Mouse (Mus musculus): ENCODE results near the gene Diablo. TPM values are rescaled to one million over a fixed set of nuclear protein-coding genes. Genes with fewer than 3 reads are reported as not detected.
"Not testable (repeated sequence)": the region's sequence is repeated elsewhere in the genome, so short reads cannot be mapped to it uniquely, and the experiment has no call there.

The Diablo gene
- polyA plus RNA-seq, 1 experiment = 64.2 TPM

DNA sequence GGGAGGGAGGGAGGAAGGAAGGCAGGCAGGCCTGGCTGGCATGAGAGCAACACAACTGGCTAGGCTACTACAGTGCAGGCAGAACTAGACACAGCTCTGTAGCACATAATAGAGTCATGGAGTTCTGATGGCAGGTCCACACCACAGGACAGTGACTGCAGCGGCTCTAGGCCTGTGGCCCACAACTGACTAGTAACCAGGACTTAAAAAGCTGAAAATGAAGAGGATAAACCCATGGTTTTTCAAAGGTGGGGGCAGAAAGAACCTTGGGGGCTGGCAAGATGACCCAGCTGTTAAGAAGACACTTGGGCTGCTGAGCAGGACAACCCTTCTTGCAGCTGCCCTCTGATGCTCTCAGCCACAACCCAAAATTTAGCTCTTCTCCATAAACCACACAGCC is 2.4 kb downstream of the Diablo start:
- no peaks in the 10 kb centered on the region for H3K36me3 ChIP-seq (ENCODE audit: control insufficient read depth, insufficient read depth, low read length)
- WGBS = 92% methylated on average over 1 of the region's 1 CpGs
- no peaks in the 10 kb centered on the region for H3K4me1 ChIP-seq (ENCODE audit: control insufficient read depth, insufficient read depth, low read length)
- no peak for DNase-seq
- TF ChIP-seq CTCF (conservative IDR thresholded peaks at IDR 0.05; ENCODE audit: insufficient read depth, insufficient read length, low read depth, low read length) = no peak
- TF ChIP-seq POLR2A (IDR thresholded peaks at IDR 0.05; ENCODE audit: low read depth, low read length) = no peak
- H3K27ac ChIP-seq (ENCODE audit: insufficient read depth, low read depth, low read length) = no peak overlapping the region
- no peaks in the 10 kb centered on the region for H3K27me3 ChIP-seq (replicated peaks; ENCODE audit: control insufficient read depth, insufficient read depth, low read length)
- H3K4me3 ChIP-seq (ENCODE audit: insufficient read depth, low read depth, low read length) = no peak overlapping the region

DNA sequence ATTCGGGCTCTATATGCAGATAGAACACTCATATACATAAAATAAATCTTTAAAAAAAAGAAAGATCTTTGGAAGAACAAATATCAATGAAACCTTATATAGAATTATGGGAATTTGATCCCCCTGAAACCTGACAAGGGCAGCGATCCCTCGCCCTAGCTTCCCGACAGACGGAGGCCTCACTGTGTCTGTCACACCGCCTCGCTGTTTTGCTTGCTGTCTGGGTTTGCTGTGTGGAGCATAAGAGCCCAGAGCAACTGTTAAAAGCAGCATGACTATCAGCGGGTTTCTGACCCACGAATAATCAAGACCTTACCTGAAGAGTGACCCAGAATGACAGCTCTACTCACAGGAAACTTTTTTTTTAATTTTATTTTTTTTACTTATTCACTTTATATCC is 3.3 kb downstream of the Diablo start:
- Histone ChIP-seq H3K36me3 (ENCODE audit: control insufficient read depth, insufficient read depth, low read length) (no peaks in the 10 kb centered on the region), H3K4me1 (ENCODE audit: control insufficient read depth, insufficient read depth, low read length) (no peaks in the 10 kb centered on the region), H3K4me3 (ENCODE audit: insufficient read depth, low read depth, low read length) (no peak overlapping the region), H3K27me3 (replicated peaks; ENCODE audit: control insufficient read depth, insufficient read depth, low read length) (no peaks in the 10 kb centered on the region), H3K27ac (ENCODE audit: insufficient read depth, low read depth, low read length) (no peak overlapping the region)
- TF ChIP-seq CTCF (conservative IDR thresholded peaks at IDR 0.05; ENCODE audit: insufficient read depth, insufficient read length, low read depth, low read length) (no peak), POLR2A (IDR thresholded peaks at IDR 0.05; ENCODE audit: low read depth, low read length) (no peak)
- no peak for DNase-seq
- WGBS = 75% methylated on average over 9 of the region's 9 CpGs

DNA sequence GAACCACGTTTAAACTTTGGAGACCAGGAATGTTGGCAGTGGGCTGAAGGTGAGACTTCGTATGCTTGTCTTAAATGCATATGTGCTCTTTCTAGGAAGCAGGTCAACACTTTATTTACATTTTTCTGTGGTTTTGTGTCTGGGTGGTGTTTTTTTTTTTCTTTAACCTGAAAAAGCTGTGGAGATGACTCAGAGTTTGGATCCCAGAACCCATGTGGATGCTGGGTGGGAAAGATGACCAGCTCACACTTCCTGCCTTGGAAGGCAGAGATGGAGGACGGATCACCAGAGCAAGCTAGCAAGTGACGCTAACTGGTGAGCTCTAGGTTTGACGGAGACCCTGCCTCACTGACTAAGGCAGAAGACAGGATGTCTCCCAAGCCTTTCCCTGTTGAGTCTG is 9.1 kb downstream of the Diablo start:
- H3K36me3 ChIP-seq (ENCODE audit: control insufficient read depth, insufficient read depth, low read length) = no peaks in the 10 kb centered on the region
- no peaks in the 10 kb centered on the region for H3K4me1 ChIP-seq (ENCODE audit: control insufficient read depth, insufficient read depth, low read length)
- DNase-seq = no peak
- 87% methylated on average over 5 of the region's 5 CpGs for WGBS
- no peak overlapping the region for H3K4me3 ChIP-seq (ENCODE audit: insufficient read depth, low read depth, low read length)
- TF ChIP-seq POLR2A (IDR thresholded peaks at IDR 0.05; ENCODE audit: low read depth, low read length) = no peak
- no peak for TF ChIP-seq CTCF (conservative IDR thresholded peaks at IDR 0.05; ENCODE audit: insufficient read depth, insufficient read length, low read depth, low read length)
- H3K27me3 ChIP-seq (replicated peaks; ENCODE audit: control insufficient read depth, insufficient read depth, low read length) = no peaks in the 10 kb centered on the region
- no peak overlapping the region for H3K27ac ChIP-seq (ENCODE audit: insufficient read depth, low read depth, low read length)

DNA sequence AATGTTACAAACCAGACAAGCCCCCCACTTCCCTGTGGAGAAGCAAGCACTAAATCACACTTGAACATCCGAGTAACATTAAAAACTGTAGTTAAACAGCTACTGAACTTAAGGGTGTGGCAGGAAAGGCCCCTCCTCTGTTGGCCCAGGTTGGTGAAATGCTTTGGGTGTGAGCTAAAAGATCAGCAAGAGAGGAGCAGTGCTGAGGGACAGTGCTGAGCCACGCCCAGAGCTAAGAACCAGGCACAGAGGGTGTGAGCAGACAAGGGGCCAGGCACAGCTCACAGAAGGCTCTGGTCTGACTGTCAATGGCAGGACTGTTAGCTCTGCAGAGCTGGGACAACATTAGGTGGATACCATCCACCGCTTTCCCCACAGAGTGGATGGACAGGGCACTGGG is 11.9 kb downstream of the Diablo start:
- 63% methylated on average over 3 of the region's 3 CpGs for WGBS
- Histone ChIP-seq H3K4me1 (ENCODE audit: control insufficient read depth, insufficient read depth, low read length) (no peaks in the 10 kb centered on the region; the same call in 1 of the 2 replicates), H3K27me3 (replicated peaks; ENCODE audit: control insufficient read depth, insufficient read depth, low read length) (no peaks in the 10 kb centered on the region), H3K27ac (ENCODE audit: insufficient read depth, low read depth, low read length) (no peak overlapping the region), H3K4me3 (ENCODE audit: insufficient read depth, low read depth, low read length) (no peak overlapping the region), H3K36me3 (ENCODE audit: control insufficient read depth, insufficient read depth, low read length) (no peaks in the 10 kb centered on the region)
- TF ChIP-seq CTCF (conservative IDR thresholded peaks at IDR 0.05; ENCODE audit: insufficient read depth, insufficient read length, low read depth, low read length) (no peak), POLR2A (IDR thresholded peaks at IDR 0.05; ENCODE audit: low read depth, low read length) (no peak)
- no peak for DNase-seq

DNA sequence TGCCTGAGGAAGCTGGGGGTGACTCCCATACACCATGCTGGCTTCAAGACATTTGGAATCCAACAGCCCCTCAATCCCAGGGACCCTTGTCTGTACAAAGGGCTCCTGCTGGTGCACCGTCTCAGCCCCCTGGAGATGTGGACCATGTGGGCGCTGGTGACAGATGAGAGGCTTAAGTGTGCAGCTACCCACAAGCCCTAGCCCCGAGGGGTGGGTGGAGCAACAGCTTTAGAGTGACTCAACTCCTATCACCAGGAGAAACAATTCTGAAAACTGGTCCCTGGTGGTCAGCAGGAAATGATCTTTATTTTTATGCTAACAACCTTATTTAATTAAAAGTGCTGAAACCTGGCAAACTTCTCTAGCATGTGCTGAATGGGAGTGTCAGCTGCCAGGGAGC is 12.6 kb downstream of the Diablo start:
- H3K36me3 ChIP-seq (ENCODE audit: control insufficient read depth, insufficient read depth, low read length); H3K4me1 ChIP-seq (ENCODE audit: control insufficient read depth, insufficient read depth, low read length); DNase-seq; H3K27me3 ChIP-seq (replicated peaks; ENCODE audit: control insufficient read depth, insufficient read depth, low read length); H3K4me3 ChIP-seq (ENCODE audit: insufficient read depth, low read depth, low read length); H3K27ac ChIP-seq (ENCODE audit: insufficient read depth, low read depth, low read length): not testable (repeated sequence)
- WGBS = 94% methylated on average over 3 of the region's 3 CpGs

DNA sequence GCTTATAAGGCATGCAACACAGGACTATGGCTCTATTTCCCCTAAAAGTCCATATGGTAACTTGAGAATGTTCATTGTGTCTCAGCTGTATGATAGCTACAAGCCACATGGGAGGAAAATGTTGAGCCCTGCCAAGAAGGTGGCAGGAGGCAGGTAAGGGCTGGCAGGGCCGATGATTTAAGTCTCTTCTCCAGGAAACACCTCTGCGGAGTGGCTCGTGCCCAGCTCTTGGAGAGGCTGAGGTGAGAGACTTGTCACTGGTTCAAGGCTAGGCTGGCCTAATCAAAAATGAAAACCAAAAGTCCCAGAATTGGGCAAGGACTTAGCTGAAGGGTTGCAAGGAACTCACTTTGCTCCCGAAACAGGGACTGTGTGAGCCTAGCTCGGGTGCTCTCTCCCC is 13.8 kb downstream of the Diablo start, which contains the start of gene B3gnt4:
Gene B3gnt4 (plus strand): TSS at position 301 of the 400 bp plus-strand sequence.
- Histone ChIP-seq H3K27ac (ENCODE audit: insufficient read depth, low read depth, low read length) (no peak within 1 kb of the TSS), H3K4me3 (ENCODE audit: insufficient read depth, low read depth, low read length) (no peak within 1 kb of the TSS), H3K27me3 (replicated peaks; ENCODE audit: control insufficient read depth, insufficient read depth, low read length) (no peaks in the 10 kb centered on the region), H3K4me1 (ENCODE audit: control insufficient read depth, insufficient read depth, low read length) (no peaks in the 10 kb centered on the region; the same call in 1 of the 2 replicates), H3K36me3 (ENCODE audit: control insufficient read depth, insufficient read depth, low read length) (no peaks in the 10 kb centered on the region)
- TF ChIP-seq CTCF (conservative IDR thresholded peaks at IDR 0.05; ENCODE audit: insufficient read depth, insufficient read length, low read depth, low read length) (no peak), POLR2A (IDR thresholded peaks at IDR 0.05; ENCODE audit: low read depth, low read length) (no peak)
- DNase-seq = no peak
- 75% methylated on average over 5 of the region's 5 CpGs for WGBS

DNA sequence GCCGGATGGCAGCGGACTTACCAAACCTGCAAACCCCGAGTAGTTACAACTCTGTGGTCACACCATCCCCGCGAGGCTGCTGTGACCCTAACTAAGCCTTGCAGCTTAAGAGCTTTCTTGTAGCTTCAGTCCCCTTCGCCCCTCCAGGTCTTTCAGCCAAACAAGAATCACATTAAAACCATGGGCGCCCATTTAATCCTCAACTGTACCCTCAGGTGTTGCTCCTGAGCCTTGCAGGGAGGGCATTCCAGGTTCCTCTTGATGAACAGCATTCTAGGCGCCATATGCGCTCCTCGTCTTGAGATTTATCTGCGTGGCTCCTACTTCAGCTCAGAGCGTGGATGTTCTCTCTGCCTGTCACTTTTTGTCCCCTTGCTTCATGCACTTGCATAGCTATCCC is 15.1 kb downstream of the Diablo start:
- DNase-seq = no peak
- no peak overlapping the region for H3K4me3 ChIP-seq (ENCODE audit: insufficient read depth, low read depth, low read length)
- H3K4me1 ChIP-seq (ENCODE audit: control insufficient read depth, insufficient read depth, low read length) = no peaks in the 10 kb centered on the region; the same call in 1 of the 2 replicates
- H3K36me3 ChIP-seq (ENCODE audit: control insufficient read depth, insufficient read depth, low read length) = no peaks in the 10 kb centered on the region
- no peak overlapping the region for H3K27ac ChIP-seq (ENCODE audit: insufficient read depth, low read depth, low read length)
- no peaks in the 10 kb centered on the region for H3K27me3 ChIP-seq (replicated peaks; ENCODE audit: control insufficient read depth, insufficient read depth, low read length)
- 13% methylated on average over 12 of the region's 12 CpGs for WGBS
- TF ChIP-seq POLR2A (IDR thresholded peaks at IDR 0.05; ENCODE audit: low read depth, low read length) (no peak), CTCF (conservative IDR thresholded peaks at IDR 0.05; ENCODE audit: insufficient read depth, insufficient read length, low read depth, low read length) (no peak)

Data from kidney, adult 2 months (tissue).